Mouse (Mus musculus) bone marrow, adult 2 months (tissue): ENCODE measurements around the gene Timm29.

Source experiments
- CTCF ChIP-seq: fragments of 200-500 bp; IDR thresholded peaks from 2 replicates; pipeline ENCODE4 v1.5.1; 2011; ENCODE audit warnings: low read length, control low read depth; ENCODE audit not compliant: control insufficient read depth, insufficient read depth
- POLR2A ChIP-seq: fragments of 200-500 bp; IDR thresholded peaks from 2 replicates; pipeline ENCODE4 v1.6.1; 2011; ENCODE audit warnings: low read depth, mild to moderate bottlenecking, control low read depth, low read length, borderline replicate concordance; ENCODE audit not compliant: control insufficient read depth

DNA sequence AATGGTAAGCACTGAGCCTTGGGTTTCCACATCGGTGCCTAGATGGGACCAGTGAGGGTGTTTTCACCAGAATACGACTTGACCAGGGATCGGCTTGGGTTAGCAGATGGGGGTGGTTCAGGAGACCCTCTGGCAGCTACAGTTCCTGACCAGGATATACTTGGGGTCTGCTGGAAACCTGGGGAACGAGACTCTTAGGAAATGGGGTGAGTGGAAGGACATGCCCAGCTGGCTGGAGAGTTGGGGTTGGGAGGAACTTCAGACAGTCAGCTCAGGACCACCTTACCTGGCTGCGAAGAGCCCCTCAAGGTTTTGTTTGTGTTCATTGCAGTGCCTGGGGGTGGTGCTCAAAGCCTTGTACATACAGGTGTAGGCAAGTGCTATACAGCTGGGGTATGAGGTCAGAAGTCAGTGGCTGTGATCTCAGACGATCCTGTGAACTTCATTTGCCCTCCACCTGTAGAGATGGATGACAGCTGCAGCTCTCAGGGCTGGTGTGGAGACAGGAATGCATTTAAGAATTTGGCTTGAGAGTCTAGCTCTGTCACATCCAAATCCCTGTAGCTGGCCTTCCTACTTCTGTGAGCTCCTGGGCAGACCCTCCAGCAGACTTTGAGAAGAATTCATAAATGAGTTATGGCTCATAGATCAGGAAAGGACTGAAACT lies 38.8 kb upstream of the Timm29 start:
- no peak for TF ChIP-seq CTCF
- TF ChIP-seq POLR2A: no peak
